Mouse (Mus musculus): ENCODE measurements around the gene Eif2b4.
"Not testable (repeated sequence)": the region's sequence is repeated elsewhere in the genome, so short reads cannot be mapped to it uniquely, and the experiment has no call there.

Gene Eif2b4

GRCm38 (mm10) chr5:31192939-31193630, at the start of gene Eif2b4, which contains the start of gene Snx17:
Gene Eif2b4, minus strand, starts transcription at chr5:31193430.
Gene Snx17, plus strand, starts transcription at chr5:31193227.
- in situ Hi-C loops (cut with MboI, MseI) = loop anchor here in 1 of 2 experiments (5.0 to 10.0 kb wide), 2 partner anchors 99 to 288 kb away; partner anchors contain the start of genes Ift172 and Ost4

DNA sequence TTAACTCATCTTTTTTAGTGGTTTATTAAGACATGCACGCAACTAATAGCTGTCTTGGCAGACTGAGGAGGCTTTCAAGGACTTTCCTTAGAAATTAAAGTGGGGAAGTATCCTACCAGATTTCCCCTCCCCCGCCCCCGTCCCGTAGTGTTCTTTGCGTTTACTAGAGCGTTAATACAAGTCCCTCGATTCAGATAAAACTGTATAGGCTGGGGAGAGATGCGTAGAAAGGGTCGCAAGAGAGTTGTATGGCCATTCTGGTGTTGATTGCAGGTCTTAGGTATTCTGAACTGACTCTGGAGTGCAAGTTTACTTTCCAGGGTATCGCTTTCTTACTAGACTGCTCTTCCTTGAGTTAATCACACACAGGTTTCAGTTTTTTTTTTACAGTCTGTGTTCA, 49.0 kb upstream of the Eif2b4 start:
- in situ Hi-C loops (cut with MboI, MseI) = loop anchor here in 1 of 2 experiments (10.0 kb wide), 1 partner anchor 803 kb away; no protein-coding TSS in a partner anchor

GRCm38 (mm10) chr5:31241522-31242034, 48.3 kb upstream of the Eif2b4 start:
- in situ Hi-C loops (cut with MboI, MseI) = loop anchor here in 1 of 2 experiments (10.0 kb wide), 1 partner anchor 803 kb away; no protein-coding TSS in a partner anchor

DNA sequence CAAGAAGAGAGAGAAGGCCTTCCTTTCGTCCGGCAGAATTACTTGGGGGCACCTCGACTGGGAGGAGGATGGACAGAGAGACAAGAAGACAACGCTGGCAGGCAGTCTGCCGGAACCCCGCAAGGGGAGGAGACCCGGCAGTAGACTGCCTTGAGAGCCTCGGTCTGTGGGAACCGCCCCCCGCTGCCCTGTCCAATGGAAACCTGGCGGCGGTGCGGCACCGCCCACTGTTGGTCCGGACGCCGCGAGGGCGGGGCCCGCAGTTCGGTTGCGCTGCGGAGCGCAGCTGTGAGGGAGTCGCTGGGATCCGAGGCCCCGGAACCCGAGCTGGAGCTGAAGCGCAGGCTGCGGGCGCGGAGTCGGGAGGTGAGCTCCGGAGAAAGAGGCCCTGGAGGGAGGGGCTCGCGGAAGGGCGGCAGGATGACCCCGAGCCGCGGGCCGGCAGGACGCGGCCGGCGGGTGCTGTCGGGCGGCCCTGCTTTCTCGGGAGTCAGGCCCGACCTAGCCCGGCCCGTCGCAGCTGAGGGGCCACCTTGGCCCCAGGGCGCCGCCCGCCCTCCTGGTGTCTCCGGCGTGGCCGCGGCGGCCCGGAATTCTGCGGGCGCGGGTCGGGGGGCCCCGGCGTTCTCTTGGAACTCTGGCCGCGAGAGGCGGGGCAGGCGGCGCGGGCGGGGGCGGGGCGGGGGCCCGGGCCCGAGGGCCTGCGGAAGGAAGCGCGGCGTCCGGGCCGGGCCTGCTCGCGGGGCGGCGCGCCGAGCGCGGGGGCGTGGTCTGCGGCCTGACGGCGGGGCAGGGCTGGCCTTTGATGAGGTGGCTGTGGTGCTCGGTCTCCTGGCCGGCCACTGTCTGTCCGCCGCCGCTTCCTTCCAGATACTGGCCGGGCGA, 47.6 kb upstream of the Eif2b4 start, which contains the start of the genes Nrbp1 and Gm9970:
TSS of gene Nrbp1 (plus strand) at position 228 of the 885 bp plus-strand sequence.
TSS of gene Gm9970 (minus strand) at position 596 of the 885 bp plus-strand sequence.
- in situ Hi-C loops (cut with MboI, MseI) = loop anchor here in 1 of 2 experiments (10.0 kb wide), 1 partner anchor 804 kb away; no protein-coding TSS in a partner anchor

- in situ Hi-C loops (cut with MboI, MseI) = no loop called here
Measured at GRCm38 (mm10) chr5:31226641-31227040, 33.4 kb upstream of the Eif2b4 start.

DNA sequence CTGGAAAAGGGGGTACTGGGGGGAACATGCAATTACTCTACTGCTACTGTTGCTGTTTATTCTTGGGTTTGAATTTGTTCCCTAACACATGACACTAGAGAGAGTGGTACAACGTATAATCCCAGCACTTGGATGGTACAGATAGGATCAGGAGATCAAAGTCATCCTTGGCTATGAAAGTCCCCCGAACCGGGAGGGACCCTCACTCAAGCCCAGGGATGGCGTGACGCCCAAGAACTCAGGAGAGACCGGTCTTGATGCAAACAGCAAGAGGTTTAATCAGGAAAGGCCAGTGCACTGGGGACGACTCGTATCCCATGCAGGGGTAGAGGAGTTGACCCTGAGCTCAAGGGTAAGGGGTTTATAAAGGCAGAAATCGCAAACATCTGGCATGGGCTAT, 29.5 kb upstream of the Eif2b4 start:
- in situ Hi-C loops (cut with MboI, MseI) = no loop called here

DNA sequence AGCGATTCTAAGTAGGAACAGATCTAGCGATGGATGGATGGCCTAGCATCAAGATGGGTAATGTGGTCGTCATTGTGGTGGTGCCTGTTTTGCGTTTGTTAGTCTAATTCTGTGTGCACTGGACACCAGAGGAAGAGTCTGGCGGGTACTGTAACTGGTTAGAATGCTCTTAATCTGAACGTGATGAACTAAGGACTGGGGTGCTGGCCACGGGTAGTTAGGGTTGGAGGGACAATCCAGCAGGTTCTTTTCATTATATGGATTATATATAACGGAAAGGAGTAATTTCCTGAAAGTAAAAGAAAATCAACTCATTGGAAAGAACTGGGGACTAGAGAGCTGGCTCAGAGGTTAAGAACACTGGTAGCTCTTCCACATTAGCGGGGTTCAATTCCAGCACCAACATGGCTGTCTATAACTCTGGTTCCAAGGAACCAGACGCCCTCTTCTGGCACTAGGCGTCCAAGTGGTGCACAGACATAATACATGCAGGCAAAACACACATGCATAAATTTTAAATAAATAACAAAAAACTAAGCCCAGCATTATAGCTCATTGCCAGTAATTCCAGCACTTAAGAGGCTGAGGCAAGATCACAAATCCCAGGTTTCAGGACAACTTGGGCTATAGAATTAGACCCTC, 28.2 kb upstream of the Eif2b4 start:
- in situ Hi-C loops (cut with MboI, MseI) = no loop called here

DNA sequence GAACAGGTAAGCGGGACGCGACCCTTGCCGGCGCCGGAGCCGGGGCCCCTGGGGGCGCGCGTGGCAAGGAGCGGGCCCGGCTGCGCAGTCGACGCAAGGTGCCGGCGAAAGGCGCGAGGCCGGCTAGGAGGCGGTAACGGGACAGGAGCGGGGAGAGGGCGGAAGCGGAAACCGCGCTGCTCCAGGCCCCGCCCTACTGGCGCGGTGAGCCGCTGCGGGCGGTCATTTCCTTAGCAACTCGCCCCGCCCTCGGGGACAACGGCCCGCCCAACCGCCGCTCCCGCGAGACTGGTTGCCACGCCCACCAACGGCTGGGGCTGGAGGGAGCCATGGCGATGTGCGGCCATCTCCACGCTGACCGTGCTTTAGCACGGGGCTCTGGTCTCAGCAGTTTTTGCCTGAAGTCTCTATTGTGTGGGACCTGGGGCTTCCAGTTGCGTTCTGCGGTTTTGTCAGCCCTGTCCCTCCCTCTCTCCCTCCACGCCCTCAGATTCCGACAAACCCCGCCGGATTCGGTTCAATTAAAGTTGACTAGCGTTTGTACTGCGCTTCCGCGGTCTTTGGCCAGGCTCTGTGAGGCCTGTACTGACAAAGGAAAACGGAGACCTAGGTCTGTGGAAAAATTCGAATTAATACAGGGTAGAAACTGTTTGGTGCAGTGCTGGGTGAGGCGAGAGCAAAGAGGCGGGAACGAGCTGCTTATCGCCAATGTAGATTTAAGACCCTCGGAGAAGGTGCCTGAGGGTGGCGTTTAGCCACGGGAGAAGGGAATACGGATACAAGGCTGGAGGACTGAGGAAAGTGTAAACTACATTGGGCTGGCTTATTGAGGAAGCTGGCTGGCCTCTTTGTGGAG, 27.4 kb upstream of the Eif2b4 start, which contains the start of gene Ppm1g:
TSS of gene Ppm1g (minus strand) at position 240 of the 856 bp plus-strand sequence.
- in situ Hi-C loops (cut with MboI, MseI) = no loop called here

- in situ Hi-C loops (cut with MboI, MseI) = no loop called here
Measured at GRCm38 (mm10) chr5:31219911-31220447, 26.7 kb upstream of the Eif2b4 start.

GRCm38 (mm10) chr5:31219474-31219873, 26.2 kb upstream of the Eif2b4 start:
- in situ Hi-C loops (cut with MboI, MseI) = no loop called here

DNA sequence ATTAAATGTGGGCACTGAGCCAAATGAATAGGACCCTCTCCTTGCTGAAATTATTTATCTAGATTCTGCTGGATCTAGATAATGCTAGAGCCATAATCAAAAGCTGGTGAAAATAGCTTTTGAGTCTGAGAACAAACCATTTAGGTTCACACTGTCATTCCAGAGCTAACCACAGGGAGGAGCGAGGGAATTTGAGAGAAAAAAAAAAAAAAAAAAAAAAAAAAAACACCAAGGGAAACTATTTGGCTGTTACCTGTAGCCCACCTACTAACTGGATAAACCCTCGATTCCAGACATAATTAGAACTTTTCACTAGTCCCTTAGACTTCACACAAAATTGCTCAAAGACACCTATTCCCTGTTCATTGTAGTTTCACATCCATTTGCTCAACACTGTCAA, 25.8 kb upstream of the Eif2b4 start:
- in situ Hi-C loops (cut with MboI, MseI) = no loop called here

GRCm38 (mm10) chr5:31218294-31218693, 25.1 kb upstream of the Eif2b4 start:
- in situ Hi-C loops (cut with MboI, MseI) = no loop called here

- in situ Hi-C loops (cut with MboI, MseI) = not testable (repeated sequence)
Measured at GRCm38 (mm10) chr5:31216554-31216953, 23.3 kb upstream of the Eif2b4 start.

- in situ Hi-C loops (cut with MboI, MseI) = no loop called here
Measured at GRCm38 (mm10) chr5:31204421-31204820, 11.2 kb upstream of the Eif2b4 start.

- in situ Hi-C loops (cut with MboI, MseI) = no loop called here
Measured at GRCm38 (mm10) chr5:31203866-31204265, 10.6 kb upstream of the Eif2b4 start.

DNA sequence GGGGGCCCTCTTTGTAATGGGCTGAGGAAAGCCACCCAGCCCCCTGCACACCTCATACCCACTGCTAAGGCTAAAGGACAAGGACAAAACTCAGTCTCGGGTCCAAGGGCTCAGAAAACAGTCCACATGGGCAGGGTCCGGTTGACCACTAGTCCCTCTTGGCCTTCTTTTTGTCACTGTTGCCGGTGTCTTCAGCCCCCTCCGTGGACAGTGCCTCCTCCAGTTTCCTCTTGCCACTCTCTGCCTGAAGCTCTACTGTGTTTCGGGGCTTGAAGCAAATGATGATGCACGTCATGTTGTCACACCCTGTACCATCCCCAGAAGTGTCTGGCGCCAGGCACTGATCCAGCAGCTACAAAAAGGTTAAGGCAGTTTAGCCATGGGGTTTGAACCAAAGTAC, 9.7 kb upstream of the Eif2b4 start:
- in situ Hi-C loops (cut with MboI, MseI) = no loop called here

DNA sequence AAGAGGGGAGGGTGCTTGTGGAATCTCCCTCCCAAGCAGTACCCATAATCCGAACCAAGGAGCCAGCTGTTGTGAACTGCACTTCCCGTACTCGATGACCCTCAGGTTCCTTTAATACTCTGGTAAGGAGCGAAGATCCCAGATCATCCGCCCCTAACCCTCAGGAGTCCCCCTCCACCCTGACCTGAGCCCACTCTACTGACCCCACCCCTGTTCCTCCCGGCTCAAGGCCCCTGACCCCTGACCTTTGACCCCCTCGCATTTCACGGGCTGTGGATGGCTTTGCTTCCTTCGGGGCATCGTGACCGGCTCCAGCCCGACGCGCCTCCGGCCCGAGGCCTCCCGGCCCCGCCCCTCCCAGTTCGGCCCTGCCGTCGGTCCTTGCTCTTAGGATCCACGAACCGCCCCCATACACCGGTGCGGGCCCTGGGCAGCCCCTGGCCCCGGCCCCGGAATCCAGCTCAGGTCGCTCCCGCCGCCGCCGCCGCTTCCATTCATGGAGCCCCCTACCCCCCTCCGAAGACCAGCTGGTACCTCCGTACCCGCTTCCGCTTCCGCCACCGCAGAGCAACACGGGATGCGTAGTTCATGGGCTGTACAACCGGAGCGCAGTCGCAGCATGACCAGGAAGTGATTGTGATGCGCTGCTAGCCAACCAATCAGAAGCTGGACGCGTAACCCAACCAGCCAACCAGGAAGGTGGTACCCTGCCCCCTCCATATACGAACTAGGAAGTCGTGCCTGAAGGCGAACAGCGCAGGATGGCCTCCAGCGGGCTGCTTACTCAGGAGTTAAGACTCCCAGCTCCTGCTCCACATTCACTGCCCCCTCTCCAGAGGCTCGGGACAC, 8.7 kb upstream of the Eif2b4 start, which contains the start of gene Zfp513:
TSS of gene Zfp513 (minus strand) at position 562 of the 849 bp plus-strand sequence.
- in situ Hi-C loops (cut with MboI, MseI) = no loop called here

DNA sequence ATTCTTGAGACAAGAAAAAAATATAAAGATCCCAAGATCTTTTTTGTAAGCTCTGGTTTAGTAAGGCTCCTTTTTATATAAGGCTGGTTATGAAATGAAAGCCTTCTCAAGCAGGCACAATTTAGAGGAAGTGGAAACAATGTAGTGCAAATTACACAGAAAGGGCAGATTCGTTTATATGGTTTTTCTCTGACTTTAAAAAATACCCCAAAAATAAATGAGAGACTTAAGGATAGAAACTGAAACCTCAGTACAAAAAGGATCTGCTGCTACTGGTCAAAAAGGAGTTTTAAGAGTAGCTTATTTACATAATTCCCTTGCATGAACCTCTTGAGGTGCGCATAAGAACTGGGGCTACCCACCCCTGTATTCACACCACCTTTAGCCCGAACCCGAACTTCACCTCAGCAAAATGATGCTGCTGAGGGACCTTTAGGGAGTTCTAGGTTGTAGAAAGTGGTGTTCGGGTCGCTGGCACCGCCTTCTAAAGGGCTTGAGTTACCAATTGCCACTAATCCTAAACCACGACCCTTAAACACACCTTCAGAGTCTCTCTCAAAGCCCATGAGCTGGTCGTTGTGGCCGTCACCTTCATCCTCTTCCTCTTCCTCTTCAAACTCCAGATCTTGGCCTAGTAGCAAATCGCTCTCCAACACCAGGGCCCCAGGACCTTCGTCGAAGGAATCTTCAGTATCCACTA, 8.0 kb upstream of the Eif2b4 start:
- in situ Hi-C loops (cut with MboI, MseI) = no loop called here

All from T-helper 17 cell (primary cell).